Comparison of ENCODE assay signal across 8 mouse cellular contexts in genomic region chr3:138742566-138742930, GRCm38 (mm10). TPM values are rescaled to one million over a fixed set of nuclear protein-coding genes. Genes with fewer than 3 reads are reported as not detected.
DNase-seq lines count a peak whose midpoint lies in the region; ATAC-seq and TF ChIP-seq lines count a peak whose summit lies in the region.

No protein-coding gene starts in this region.

- peak overlapping the region; percentile 86 for H3K9ac ChIP-seq in ES-E14 (ENCODE audit: insufficient read depth, low read depth, low read length, poor library complexity, severe bottlenecking)
- peak overlapping the region; percentile 50 for H3K9ac ChIP-seq in embryonic facial prominence, embryonic 15.5 days
- peak overlapping the region; percentile 89 for H3K9ac ChIP-seq in hindbrain, embryonic 14.5 days
- H3K9ac ChIP-seq in lung, embryonic 14.5 days, result peak overlapping the region; percentile 71

- DNase-seq in gastrocnemius, adult 2 months, result peak; percentile 46
- no peak for DNase-seq in gastrocnemius, postnatal 25 days
- no peak for DNase-seq in ES-E14 (ENCODE audit: low read depth, low spot score)
- DNase-seq in hindbrain, embryonic 14.5 days (ENCODE audit: low spot score), result peak; percentile 38
- DNase-seq in lung, embryonic 14.5 days, result peak; percentile 50
- DNase-seq in right cerebral cortex, postnatal 25 days, result peak; percentile 48

- H3K4me3 ChIP-seq in gastrocnemius, adult 2 months, result peak overlapping the region; percentile 94
- H3K4me3 ChIP-seq in ES-E14 (ENCODE audit: insufficient read depth in 1 of 2, low read depth in 1 of 2, low read length in 2 of 2, poor library complexity in 1 of 2, severe bottlenecking in 1 of 2), result peak overlapping the region; percentile 83 to 92
- peak overlapping the region; percentile 85 for H3K4me3 ChIP-seq in embryonic facial prominence, embryonic 15.5 days (replicated peaks)
- H3K4me3 ChIP-seq in hindbrain, embryonic 14.5 days (replicated peaks; ENCODE audit: low read length), result peak overlapping the region; percentile 87
- H3K4me3 ChIP-seq in lung, embryonic 14.5 days (ENCODE audit: low read depth, low read length), result peak overlapping the region; percentile 72

- no peaks in the 10 kb centered on the region for H3K9me3 ChIP-seq in ES-E14 (ENCODE audit: control insufficient read depth, insufficient read depth, low read depth, low read length)
- no peaks in the 10 kb centered on the region for H3K9me3 ChIP-seq in embryonic facial prominence, embryonic 15.5 days (replicated peaks)
- no peaks in the 10 kb centered on the region for H3K9me3 ChIP-seq in hindbrain, embryonic 14.5 days (ENCODE audit: control insufficient read depth, low read length)
- H3K9me3 ChIP-seq in lung, embryonic 14.5 days (ENCODE audit: low read depth, low read length), result no peaks in the 10 kb centered on the region

- no peaks in the 10 kb centered on the region for H3K36me3 ChIP-seq in ES-E14 (ENCODE audit: control insufficient read depth, insufficient read depth, low read length, poor library complexity, severe bottlenecking)
- no peaks in the 10 kb centered on the region for H3K36me3 ChIP-seq in embryonic facial prominence, embryonic 15.5 days
- H3K36me3 ChIP-seq in hindbrain, embryonic 14.5 days (replicated peaks; ENCODE audit: control insufficient read depth, insufficient read depth), result no peaks in the 10 kb centered on the region
- no peaks in the 10 kb centered on the region for H3K36me3 ChIP-seq in lung, embryonic 14.5 days (ENCODE audit: insufficient read depth)

- peaks cover 6% of the 10 kb centered on the region; the same call in 1 of the 2 replicates for H3K27me3 ChIP-seq in embryonic facial prominence, embryonic 15.5 days
- H3K27me3 ChIP-seq in hindbrain, embryonic 14.5 days (ENCODE audit: control insufficient read depth, insufficient read depth, low read length), result no peaks in the 10 kb centered on the region
- peaks cover 8% of the 10 kb centered on the region for H3K27me3 ChIP-seq in lung, embryonic 14.5 days (ENCODE audit: insufficient read depth, low read length)

- peak; percentile 1; the same call in 1 of the 2 replicates for ATAC-seq in embryonic facial prominence, embryonic 15.5 days (ENCODE audit: insufficient number of reproducible peaks, low FRiP score, low TSS enrichment, low read depth)
- ATAC-seq in hindbrain, embryonic 14.5 days (ENCODE audit: low FRiP score), result peak; percentile 12; the same call in 1 of the 2 replicates
- peak; percentile 18 for ATAC-seq in lung, embryonic 14.5 days (ENCODE audit: insufficient read depth)
- no peak for ATAC-seq in frontal cortex, adult (ENCODE audit: low TSS enrichment)

- peak overlapping the region; percentile 93 for H3K4me2 ChIP-seq in embryonic facial prominence, embryonic 15.5 days (replicated peaks)
- peak overlapping the region; percentile 85 for H3K4me2 ChIP-seq in hindbrain, embryonic 14.5 days (replicated peaks)
- H3K4me2 ChIP-seq in lung, embryonic 14.5 days, result peak overlapping the region; percentile 88

- H3K27ac ChIP-seq in gastrocnemius, adult 2 months, result peak overlapping the region; percentile 82
- no peak overlapping the region for H3K27ac ChIP-seq in ES-E14 (ENCODE audit: insufficient read depth, low read depth, low read length, poor library complexity, severe bottlenecking)
- H3K27ac ChIP-seq in embryonic facial prominence, embryonic 15.5 days (replicated peaks), result peak overlapping the region; percentile 80
- H3K27ac ChIP-seq in hindbrain, embryonic 14.5 days, result peak overlapping the region; percentile 94
- H3K27ac ChIP-seq in lung, embryonic 14.5 days (ENCODE audit: low read depth), result peak overlapping the region; percentile 70

- intact Hi-C loops in gastrocnemius, adult 2 months (cut with DNase I), result loop anchor here (5.0 kb wide), 1 partner anchor 165 kb away; no protein-coding TSS in a partner anchor

- in situ Hi-C loops in ES-E14 (cut with MboI; ENCODE audit: low sequenced_read_pairs in 2 of 2, unreplicated experiment in 2 of 2), result no loop called here

- H3K4me1 ChIP-seq in ES-E14 (ENCODE audit: control insufficient read depth in 2 of 2, insufficient read depth in 2 of 2, low read length in 2 of 2, poor library complexity in 1 of 2), result peaks cover 0 to 4% of the 10 kb centered on the region in 2 experiments; a peak in 3 of 4 replicates
- peaks cover 27% of the 10 kb centered on the region for H3K4me1 ChIP-seq in embryonic facial prominence, embryonic 15.5 days
- H3K4me1 ChIP-seq in hindbrain, embryonic 14.5 days (replicated peaks; ENCODE audit: control insufficient read depth, insufficient read depth, low read length), result peaks cover 32% of the 10 kb centered on the region
- peaks cover 8% of the 10 kb centered on the region for H3K4me1 ChIP-seq in lung, embryonic 14.5 days (ENCODE audit: insufficient read depth)

- under 1% methylated on average over 23 of the region's 23 CpGs for WGBS in embryonic facial prominence, embryonic 15.5 days
- WGBS in hindbrain, embryonic 14.5 days, result under 1% methylated on average over 23 of the region's 23 CpGs
- WGBS in lung, embryonic 14.5 days, result under 1% methylated on average over 23 of the region's 23 CpGs

- TF ChIP-seq CTCF in gastrocnemius, adult 2 months (IDR thresholded peaks at IDR 0.05), result no peak
- no peak for TF ChIP-seq CTCF in lung, embryonic 14.5 days (IDR thresholded peaks at IDR 0.05; ENCODE audit: low read depth)

TF ChIP-seq in ES-E14, 5 proteins besides CTCF, POLR2A, EP300 and RAD21:
- no peak for TF ChIP-seq MAFK (IDR thresholded peaks at IDR 0.05; ENCODE audit: insufficient read depth, low read depth, low read length)
- TF ChIP-seq CHD2 (IDR thresholded peaks at IDR 0.05; ENCODE audit: low read depth, low read length), result no peak
- TF ChIP-seq ZC3H11A (IDR thresholded peaks at IDR 0.05; ENCODE audit: borderline replicate concordance, low read depth, low read length), result no peak
- no peak for TF ChIP-seq ZNF384 (IDR thresholded peaks at IDR 0.05; ENCODE audit: low read depth, low read length)
- TF ChIP-seq HCFC1 (IDR thresholded peaks at IDR 0.05; ENCODE audit: borderline replicate concordance, insufficient read depth, low read length), result no peak

RNA-seq across cellular contexts. Expression of gene Tspan5, which starts 0.6 kb away (rescaled TPM):
- total RNA-seq in gastrocnemius, adult 2 months (2021), result 1 to 10 TPM; 4.0 to 4.4 TPM
- total RNA-seq in gastrocnemius, postnatal 25 days (2021), result 1 to 10 TPM; 4.9 to 6.6 TPM
- total RNA-seq in ES-E14 (2012; rRNA removed), result 12.7 and 23.4 TPM in 2 replicates
- polyA plus RNA-seq in embryonic facial prominence, embryonic 15.5 days (2015; fragmentation: Nextera tagmentation; extraction: Ambion mirVana), result 42.7 and 43.2 TPM in 2 replicates
- 115 and 130 TPM in 2 replicates for polyA plus RNA-seq in hindbrain, embryonic 14.5 days (2014; fragmentation: Nextera tagmentation; extraction: Ambion mirVana)
- polyA plus RNA-seq in lung, embryonic 14.5 days (2014; fragmentation: Nextera tagmentation; extraction: Ambion mirVana), result 28.3 and 30.6 TPM in 2 replicates

Comparison
In these comparisons a context has a peak if more than half of its experiments do, and no peak if none do; other contexts are left out.
1. DNase-seq: peak in gastrocnemius, adult 2 months (single experiment), hindbrain, embryonic 14.5 days (single experiment), lung, embryonic 14.5 days (single experiment) and right cerebral cortex, postnatal 25 days (single experiment); none in gastrocnemius, postnatal 25 days (single experiment) and ES-E14 (single experiment).
2. Peak in every context shown above with its lines, with median percentiles within 50 percentile points of each other: H3K4me3 ChIP-seq, H3K9ac ChIP-seq and H3K4me2 ChIP-seq.